Mouse (Mus musculus): ENCODE data around the gene Gm13090. TPM values are rescaled to one million over a fixed set of nuclear protein-coding genes. Genes with fewer than 3 reads are reported as not detected.

The Gm13090 gene
- total RNA-seq, 4 experiments from 2014 or later, result not detected

- no peak for DNase-seq (ENCODE audit: low spot score in 2 of 2)
Measured at GRCm38 (mm10) chr4:151135491-151135890, 46.1 kb downstream of the Gm13090 start.

- no peak for DNase-seq (ENCODE audit: low spot score in 2 of 2)
Measured at GRCm38 (mm10) chr4:151137701-151138100, 48.3 kb downstream of the Gm13090 start.

- DNase-seq (ENCODE audit: low spot score in 2 of 2), result no peak
Measured at GRCm38 (mm10) chr4:151138135-151138534, 48.8 kb downstream of the Gm13090 start.

GRCm38 (mm10) chr4:151138586-151138985 lies 49.2 kb downstream of the Gm13090 start:
- no peak for DNase-seq (ENCODE audit: low spot score in 2 of 2)

GRCm38 (mm10) chr4:151139053-151139840 lies 49.9 kb downstream of the Gm13090 start:
- DNase-seq (ENCODE audit: low spot score in 2 of 2), result peak; percentile 45 to 70

GRCm38 (mm10) chr4:151140368-151140982 lies 51.1 kb downstream of the Gm13090 start:
- DNase-seq (ENCODE audit: low spot score in 2 of 2), result no peak

Other genes starting within 250 kb of the Gm13090 start
- 10 to 100 TPM; 12.1 to 28.7 (median 15.0) TPM for gene Errfi1, start 235.7 kb upstream of the Gm13090 start, total RNA-seq (2022)
- 100 to 1,000 TPM; 660 to 858 (median 779) TPM for gene Park7, start 175.1 kb upstream of the Gm13090 start, total RNA-seq (2022)
- gene Tnfrsf9, start 175.0 kb upstream of the Gm13090 start, total RNA-seq (2022), result under 1 TPM; 0.13 to 0.65 (median 0.19) TPM
- not detected for gene Uts2, start 92.5 kb upstream of the Gm13090 start, total RNA-seq (2022)
- 10 to 100 TPM in 3 of 4 experiments, 1 to 10 TPM in 1; 6.5 to 14.8 (median 11.6) TPM for gene Per3, start 44.9 kb upstream of the Gm13090 start, total RNA-seq (2022)
- 10 to 100 TPM; 51.9 to 60.7 (median 57.1) TPM for gene Vamp3, start 31.6 kb upstream of the Gm13090 start, total RNA-seq (2022)

Measured in gastrocnemius, adult 8-10 months (tissue).